Comparison of ENCODE assay signal across 17 mouse cellular contexts in genomic region chr19:6243226-6243625, GRCm38 (mm10). TPM values are rescaled to one million over a fixed set of nuclear protein-coding genes. Genes with fewer than 3 reads are reported as not detected.
DNase-seq lines count a peak whose midpoint lies in the region; ATAC-seq and TF ChIP-seq lines count a peak whose summit lies in the region.
"Had no signal": no experiment of that assay in that cellular context is flagged by ENCODE, and none has a peak within 500 bp of the region (broad histone marks: within the 10 kb centered on the region; RNA-seq: fewer than 3 reads in every experiment).

No protein-coding gene starts in this region.

- H3K36me3 ChIP-seq in hindbrain, embryonic 15.5 days, result peaks cover 33% of the 10 kb centered on the region
- H3K36me3 ChIP-seq in hindbrain, embryonic 10.5 days, result peaks cover 44% of the 10 kb centered on the region
- H3K36me3 ChIP-seq in E14TG2a.4 (ENCODE audit: insufficient read depth, low read length), result peaks cover 53% of the 10 kb centered on the region
- H3K36me3 ChIP-seq in embryonic facial prominence, embryonic 14.5 days (ENCODE audit: control insufficient read depth, insufficient read depth, low read length), result peaks cover 40% of the 10 kb centered on the region
- peaks cover 45% of the 10 kb centered on the region for H3K36me3 ChIP-seq in liver, embryonic 12.5 days

- no peaks in the 10 kb centered on the region for H3K27me3 ChIP-seq in hindbrain, embryonic 15.5 days
- H3K27me3 ChIP-seq in hindbrain, embryonic 10.5 days (ENCODE audit: insufficient read depth, poor library complexity, severe bottlenecking), result no peaks in the 10 kb centered on the region
- H3K27me3 ChIP-seq in E14TG2a.4 (ENCODE audit: insufficient read depth, low read length), result no peaks in the 10 kb centered on the region
- H3K27me3 ChIP-seq in embryonic facial prominence, embryonic 14.5 days (replicated peaks; ENCODE audit: control insufficient read depth, insufficient read depth, low read length), result no peaks in the 10 kb centered on the region
- no peaks in the 10 kb centered on the region for H3K27me3 ChIP-seq in liver, embryonic 12.5 days (replicated peaks)

- no peak for ATAC-seq in hindbrain, embryonic 15.5 days (ENCODE audit: low FRiP score, low read depth)
- ATAC-seq in embryonic facial prominence, embryonic 14.5 days (ENCODE audit: low read depth), result no peak
- ATAC-seq in liver, embryonic 12.5 days, result no peak
- no peak for ATAC-seq in frontal cortex, adult (ENCODE audit: low TSS enrichment)
- ATAC-seq: CD4-positive, CD25-positive, alpha-beta regulatory T cell, adult 4 months had no signal

- H3K9ac ChIP-seq in hindbrain, embryonic 15.5 days, result no peak overlapping the region
- peak overlapping the region; percentile 25; the same call in 1 of the 2 replicates for H3K9ac ChIP-seq in embryonic facial prominence, embryonic 14.5 days (ENCODE audit: low read depth, low read length)
- H3K9ac ChIP-seq in liver, embryonic 12.5 days, result peak overlapping the region; percentile 95; the same call in 1 of the 2 replicates

- WGBS in hindbrain, embryonic 15.5 days, result 79% methylated on average over 5 of the region's 5 CpGs
- WGBS in hindbrain, embryonic 10.5 days, result 83% methylated on average over 5 of the region's 5 CpGs
- WGBS in embryonic facial prominence, embryonic 14.5 days, result 81% methylated on average over 5 of the region's 5 CpGs
- whole genome bisulfite sequencing in liver, embryonic 12.5 days (ENCODE audit: insufficient replicate concordance), result 82% methylated on average over 5 of the region's 5 CpGs

- no peak for DNase-seq in hindbrain, embryonic 10.5 days (ENCODE audit: low spot score)
- no peak for DNase-seq in embryonic facial prominence, embryonic 14.5 days (ENCODE audit: low spot score)
- DNase-seq in right cerebral cortex, adult 2 months (ENCODE audit: low spot score in 2 of 2), result no peak
- no peak for DNase-seq in left cerebral cortex, adult 11 months (ENCODE audit: low spot score)
- DNase-seq: cerebellum, adult 2 months; gastrocnemius, postnatal 36 days; heart, postnatal 4 days; kidney, adult 2 months; lung, postnatal 36 days; spleen, adult 18-20 months had no signal

- peaks cover 20% of the 10 kb centered on the region for H3K4me1 ChIP-seq in hindbrain, embryonic 15.5 days (replicated peaks)
- peaks cover 22% of the 10 kb centered on the region for H3K4me1 ChIP-seq in hindbrain, embryonic 10.5 days (replicated peaks)
- H3K4me1 ChIP-seq in E14TG2a.4 (replicated peaks; ENCODE audit: low read depth, low read length), result peaks cover 87% of the 10 kb centered on the region
- peaks cover 5% of the 10 kb centered on the region; the same call in 1 of the 2 replicates for H3K4me1 ChIP-seq in embryonic facial prominence, embryonic 14.5 days (ENCODE audit: control insufficient read depth, insufficient read depth, low read length)
- peaks cover 47% of the 10 kb centered on the region for H3K4me1 ChIP-seq in liver, embryonic 12.5 days

- TF ChIP-seq CTCF in E14TG2a.4 (conservative IDR thresholded peaks at IDR 0.05; ENCODE audit: low read length), result no peak

- no peak overlapping the region for H3K4me3 ChIP-seq in hindbrain, embryonic 15.5 days
- no peak overlapping the region for H3K4me3 ChIP-seq in hindbrain, embryonic 10.5 days
- peak overlapping the region; percentile 97 for H3K4me3 ChIP-seq in E14TG2a.4 (replicated peaks; ENCODE audit: low read length)
- H3K4me3 ChIP-seq in embryonic facial prominence, embryonic 14.5 days (ENCODE audit: low read depth, low read length), result no peak overlapping the region
- no peak overlapping the region for H3K4me3 ChIP-seq in liver, embryonic 12.5 days

- H3K27ac ChIP-seq in hindbrain, embryonic 15.5 days (replicated peaks), result no peak overlapping the region
- H3K27ac ChIP-seq in hindbrain, embryonic 10.5 days, result no peak overlapping the region
- H3K27ac ChIP-seq in embryonic facial prominence, embryonic 14.5 days (replicated peaks; ENCODE audit: low read depth, low read length), result no peak overlapping the region
- peak overlapping the region; percentile 93; the same call in 1 of the 2 replicates for H3K27ac ChIP-seq in liver, embryonic 12.5 days

- H3K9me3 ChIP-seq in hindbrain, embryonic 15.5 days, result no peaks in the 10 kb centered on the region
- H3K9me3 ChIP-seq in hindbrain, embryonic 10.5 days, result no peaks in the 10 kb centered on the region
- H3K9me3 ChIP-seq in E14TG2a.4 (ENCODE audit: low read length), result no peaks in the 10 kb centered on the region
- H3K9me3 ChIP-seq in embryonic facial prominence, embryonic 14.5 days (ENCODE audit: control insufficient read depth, low read length), result no peaks in the 10 kb centered on the region
- no peaks in the 10 kb centered on the region for H3K9me3 ChIP-seq in liver, embryonic 12.5 days (replicated peaks)

- peak overlapping the region; percentile 95; the same call in 1 of the 2 replicates for H3K4me2 ChIP-seq in hindbrain, embryonic 15.5 days
- H3K4me2 ChIP-seq in embryonic facial prominence, embryonic 14.5 days (ENCODE audit: low read depth, low read length), result no peak overlapping the region
- peak overlapping the region; percentile 96 for H3K4me2 ChIP-seq in liver, embryonic 12.5 days

RNA-seq across cellular contexts. Expression of gene Atg2a, which starts 1.8 kb away (rescaled TPM):
- 13.3 and 16.1 TPM in 2 replicates for polyA plus RNA-seq in hindbrain, embryonic 15.5 days (2015; fragmentation: Nextera tagmentation; extraction: Ambion mirVana)
- 10.3 and 14.9 TPM in 2 replicates for polyA plus RNA-seq in hindbrain, embryonic 10.5 days (2016; fragmentation: Nextera tagmentation; extraction: Ambion mirVana)
- 10.6 and 11.1 TPM in 2 replicates for polyA plus RNA-seq in embryonic facial prominence, embryonic 14.5 days (2014; fragmentation: Nextera tagmentation; extraction: Ambion mirVana)
- polyA plus RNA-seq in liver, embryonic 12.5 days (2016; fragmentation: Nextera tagmentation; extraction: Ambion mirVana), result 7.1 and 8.2 TPM in 2 replicates

RNA-seq across cellular contexts. Expression of gene Ppp2r5b, which starts 7.6 kb away (rescaled TPM):
- 134 and 162 TPM in 2 replicates for polyA plus RNA-seq in hindbrain, embryonic 15.5 days (2015; fragmentation: Nextera tagmentation; extraction: Ambion mirVana)
- polyA plus RNA-seq in hindbrain, embryonic 10.5 days (2016; fragmentation: Nextera tagmentation; extraction: Ambion mirVana), result 37.8 and 53.8 TPM in 2 replicates
- polyA plus RNA-seq in embryonic facial prominence, embryonic 14.5 days (2014; fragmentation: Nextera tagmentation; extraction: Ambion mirVana), result 35.1 and 36.5 TPM in 2 replicates
- polyA plus RNA-seq in liver, embryonic 12.5 days (2016; fragmentation: Nextera tagmentation; extraction: Ambion mirVana), result 6.4 TPM in 2 replicates

RNA-seq across cellular contexts. Expression of gene Gpha2, which starts 17.0 kb away (rescaled TPM):
- 0.56 TPM in 1 of 2 replicates, not detected in the other for polyA plus RNA-seq in hindbrain, embryonic 15.5 days (2015; fragmentation: Nextera tagmentation; extraction: Ambion mirVana)
- polyA plus RNA-seq in hindbrain, embryonic 10.5 days (2016; fragmentation: Nextera tagmentation; extraction: Ambion mirVana), result 0.57 TPM in 1 of 2 replicates, not detected in the other
- polyA plus RNA-seq in embryonic facial prominence, embryonic 14.5 days (2014; fragmentation: Nextera tagmentation; extraction: Ambion mirVana), result 3.3 and 4.1 TPM in 2 replicates
- polyA plus RNA-seq in liver, embryonic 12.5 days (2016; fragmentation: Nextera tagmentation; extraction: Ambion mirVana), result not detected in 2 replicates
- polyA plus RNA-seq: CD4-positive, CD25-positive, alpha-beta regulatory T cell, adult 4 months; cerebellum, adult 2 months had no signal

RNA-seq across cellular contexts. Expression of gene Ehd1, which starts 33.3 kb away (rescaled TPM):
- polyA plus RNA-seq in hindbrain, embryonic 15.5 days (2015; fragmentation: Nextera tagmentation; extraction: Ambion mirVana), result 92.5 and 103 TPM in 2 replicates
- 87.8 and 103 TPM in 2 replicates for polyA plus RNA-seq in hindbrain, embryonic 10.5 days (2016; fragmentation: Nextera tagmentation; extraction: Ambion mirVana)
- 68.4 and 68.6 TPM in 2 replicates for polyA plus RNA-seq in embryonic facial prominence, embryonic 14.5 days (2014; fragmentation: Nextera tagmentation; extraction: Ambion mirVana)
- 85.4 and 91.9 TPM in 2 replicates for polyA plus RNA-seq in liver, embryonic 12.5 days (2016; fragmentation: Nextera tagmentation; extraction: Ambion mirVana)

RNA-seq across cellular contexts. Expression of gene Majin, which starts 59.0 kb away (rescaled TPM):
- not detected in 2 replicates for polyA plus RNA-seq in hindbrain, embryonic 15.5 days (2015; fragmentation: Nextera tagmentation; extraction: Ambion mirVana)
- 0.12 TPM in 1 of 2 replicates, not detected in the other for polyA plus RNA-seq in hindbrain, embryonic 10.5 days (2016; fragmentation: Nextera tagmentation; extraction: Ambion mirVana)
- not detected in 2 replicates for polyA plus RNA-seq in embryonic facial prominence, embryonic 14.5 days (2014; fragmentation: Nextera tagmentation; extraction: Ambion mirVana)
- polyA plus RNA-seq in liver, embryonic 12.5 days (2016; fragmentation: Nextera tagmentation; extraction: Ambion mirVana), result not detected in 2 replicates
- polyA plus RNA-seq: brain, embryonic 14.5 days; limb, embryonic 11.5 days had no signal
